Mouse (Mus musculus): ENCODE results near the gene Ctsa.

DNA sequence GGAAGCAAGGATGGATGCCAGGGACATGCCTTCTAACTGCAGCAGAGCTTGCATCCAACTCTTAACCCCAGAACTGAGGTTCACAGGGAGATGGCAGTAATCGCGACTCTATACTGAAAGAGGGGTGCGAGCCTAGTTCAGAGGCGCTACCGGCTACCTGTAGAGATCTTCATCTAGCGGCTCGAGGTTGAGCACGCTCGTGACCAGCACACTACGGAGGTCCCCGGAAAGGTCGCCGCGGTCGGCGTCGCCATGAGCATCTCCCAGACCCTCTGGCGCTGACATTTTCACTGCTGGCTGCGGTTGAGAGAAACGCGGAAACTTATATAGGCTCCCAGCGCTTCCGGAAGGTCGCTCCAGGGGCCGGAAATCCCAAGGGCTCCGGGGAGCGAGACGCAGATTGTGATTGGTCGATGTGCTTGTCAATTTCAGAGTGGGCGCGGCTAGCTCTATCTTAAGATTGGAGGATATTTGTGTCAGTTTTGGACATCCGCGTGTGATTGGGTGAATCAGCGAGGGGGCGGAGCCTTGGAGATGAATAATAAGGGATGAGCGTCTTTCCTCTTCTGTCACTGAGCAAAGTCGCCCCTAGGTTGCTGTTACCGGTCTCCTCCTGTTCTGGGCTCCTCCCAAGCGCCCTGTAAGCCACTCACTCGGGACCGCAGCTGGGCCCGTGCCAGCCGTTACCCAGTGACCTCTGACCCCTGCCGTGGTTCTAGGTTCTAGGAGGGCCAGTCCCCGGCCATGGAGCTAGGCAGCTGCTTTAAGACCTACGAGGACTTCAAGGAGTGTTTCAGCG is 27.9 kb upstream of the Ctsa start, which contains the start of the genes Acot8 and Zswim3:
- no peak for TF ChIP-seq CTCF (IDR thresholded peaks at IDR 0.05; ENCODE audit: insufficient read depth, low read depth, low read length)
- peak; percentile 86 for TF ChIP-seq POLR2A (IDR thresholded peaks at IDR 0.05; ENCODE audit: insufficient read depth, low read depth, low read length)

Measured in olfactory bulb, adult 2 months (tissue).